Mouse (Mus musculus) cerebellum, adult 9-10 months (tissue): ENCODE measurements at regions not wholly inside any gene's neighbourhood (a gene's known extent, or its start where the extent isn't known, plus 50 kb on each side); places are given as distances from the start of the nearest gene placed in this dataset.

ENCODE experiments used
- DNase-seq: peaks from one replicate; pipeline ENCODE4 v3.0.0; 2022

DNA sequence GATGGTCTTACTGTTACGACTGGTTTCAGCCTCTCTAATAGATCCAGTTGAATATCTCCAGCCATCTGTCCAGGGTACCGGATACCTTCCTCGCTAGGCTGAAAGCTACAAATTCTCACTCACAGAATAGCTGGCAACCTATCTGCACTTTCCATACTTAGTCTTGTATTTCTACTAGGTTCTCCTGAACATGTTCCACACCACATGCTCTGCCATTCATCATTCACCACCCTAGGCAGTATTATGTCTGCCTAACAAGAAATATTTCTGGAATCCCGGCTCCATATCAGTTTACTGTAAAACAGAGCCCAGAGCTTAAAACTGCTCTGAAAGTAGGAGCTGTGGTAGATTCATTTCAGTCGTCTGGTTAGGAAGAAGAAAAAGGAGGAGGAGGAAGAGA is 1224.5 kb upstream of the Lrrc6 start:
- no peak for DNase-seq

DNA sequence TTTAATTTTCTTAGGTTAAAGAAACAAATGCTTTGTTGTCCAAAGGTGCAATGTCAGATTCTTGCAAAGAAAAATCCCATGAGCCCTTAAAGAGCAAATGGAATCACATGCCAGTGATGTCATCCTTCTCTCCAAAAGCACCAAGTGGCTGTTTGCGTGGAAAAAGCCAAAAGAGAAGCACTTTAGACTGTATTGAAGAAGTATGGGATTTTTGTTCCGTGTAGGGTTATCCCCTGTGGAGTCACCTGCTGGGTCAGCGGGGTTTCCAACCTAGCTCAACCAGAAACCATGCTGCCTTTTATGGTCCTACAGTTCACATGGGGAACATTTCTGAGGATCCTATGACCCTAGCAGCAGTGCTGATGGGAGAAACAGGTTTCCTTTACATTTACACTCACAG is 1213.5 kb upstream of the Lrrc6 start:
- no peak for DNase-seq

DNA sequence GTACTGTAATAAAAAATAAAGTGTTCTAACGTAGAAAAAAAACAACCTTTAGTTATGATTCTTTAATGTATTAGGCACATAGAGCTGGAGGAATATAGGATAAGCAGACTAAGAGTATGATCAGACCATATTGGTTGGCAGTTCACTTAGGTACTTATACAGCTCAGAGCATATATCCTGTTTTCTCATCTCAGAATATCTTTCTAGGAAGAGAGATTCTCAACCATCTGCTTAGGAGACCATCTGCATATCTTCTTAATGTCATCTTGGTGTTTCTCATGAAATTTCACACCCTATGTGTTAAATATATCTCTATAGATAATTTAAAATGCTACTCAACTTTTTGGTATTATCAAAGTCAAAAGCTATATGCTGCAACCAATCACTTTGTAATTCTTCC is 1185.4 kb upstream of the Lrrc6 start:
- no peak for DNase-seq

DNA sequence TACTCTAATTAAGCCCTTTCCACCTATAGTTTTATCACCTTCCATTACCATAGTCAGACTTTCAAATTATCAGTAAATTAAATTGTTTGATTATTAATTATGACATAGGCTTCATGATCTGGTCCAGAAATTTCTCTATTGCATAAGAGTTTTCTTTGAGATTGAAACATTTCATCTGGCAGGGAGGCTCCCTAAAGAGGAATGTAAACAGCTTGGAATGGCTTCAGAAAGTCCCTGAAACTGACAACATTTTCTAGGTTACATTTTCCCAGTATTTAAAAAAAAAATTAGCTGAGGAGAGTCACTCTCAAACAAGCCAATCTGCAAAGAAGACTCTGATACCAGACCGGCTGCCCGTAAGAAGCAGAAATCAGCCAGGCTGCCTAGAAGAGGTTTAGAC is 1172.6 kb upstream of the Lrrc6 start:
- DNase-seq = no peak

DNA sequence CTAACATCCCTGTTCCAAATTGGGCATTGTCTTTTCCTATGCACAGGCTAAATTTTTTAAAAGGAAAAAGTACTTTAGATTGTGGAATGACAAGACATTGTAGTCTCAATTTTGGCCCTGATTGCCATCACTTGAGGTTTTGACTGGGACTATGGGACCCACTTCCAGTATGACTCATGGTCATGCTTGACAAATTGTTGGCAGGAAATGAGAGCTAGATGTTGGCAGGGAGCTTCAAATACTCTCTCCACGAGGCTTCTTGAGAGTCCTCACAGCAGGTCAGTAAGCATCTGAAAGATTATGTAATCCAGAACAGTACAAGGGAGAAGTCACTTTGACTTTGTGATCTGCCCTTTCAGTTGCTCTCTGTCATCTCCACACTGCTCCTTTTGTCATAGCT is 1135.4 kb upstream of the Lrrc6 start:
- peak; percentile 7 for DNase-seq

DNA sequence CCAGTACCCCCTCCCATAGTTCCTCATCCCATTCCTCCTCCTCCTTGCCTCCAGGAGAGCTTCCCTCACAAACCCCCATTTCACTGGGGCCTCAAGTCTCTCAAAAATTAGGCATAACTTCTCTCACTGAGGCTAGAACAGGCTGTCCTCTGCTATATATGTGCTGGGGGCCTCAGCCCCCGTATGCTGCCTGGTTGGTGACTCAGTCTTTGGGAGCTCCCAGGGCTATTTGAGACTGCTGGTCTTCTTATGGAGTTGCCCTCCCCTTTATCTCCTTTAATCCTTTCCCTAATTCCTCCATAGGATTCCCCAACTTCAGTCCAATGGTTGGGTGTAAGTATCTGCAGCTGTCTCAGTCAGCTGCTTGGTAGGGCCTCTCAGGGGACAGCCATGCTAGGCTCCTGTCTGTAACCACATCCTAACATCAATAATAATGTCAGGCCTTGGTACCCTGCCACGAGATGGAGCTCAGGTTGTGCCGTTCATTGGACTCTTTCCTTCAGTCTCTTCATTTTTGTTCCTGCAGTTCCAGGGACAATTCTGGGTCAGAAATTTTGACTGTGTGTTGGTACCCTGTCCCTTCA is 1126.1 kb upstream of the Lrrc6 start:
- no peak for DNase-seq

DNA sequence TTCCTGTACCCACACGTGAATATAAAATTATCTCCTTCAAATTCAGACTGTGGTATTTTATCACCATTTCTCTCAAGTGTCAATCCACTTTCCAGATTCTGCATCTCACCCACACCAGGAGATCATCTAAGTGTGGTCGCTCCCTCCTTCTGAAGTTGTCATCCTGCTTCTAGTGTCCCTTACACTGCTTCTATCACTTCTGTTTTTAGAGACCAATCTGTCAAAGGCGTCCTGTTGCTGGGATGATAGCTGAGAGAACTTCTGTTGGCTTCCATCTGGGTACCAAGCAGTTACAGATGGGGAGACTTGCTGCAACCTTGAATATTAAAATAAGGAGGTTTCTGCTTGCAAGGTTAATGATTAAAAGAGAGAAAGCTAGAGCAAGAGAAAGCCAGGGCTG is 1111.2 kb upstream of the Lrrc6 start:
- DNase-seq = no peak

DNA sequence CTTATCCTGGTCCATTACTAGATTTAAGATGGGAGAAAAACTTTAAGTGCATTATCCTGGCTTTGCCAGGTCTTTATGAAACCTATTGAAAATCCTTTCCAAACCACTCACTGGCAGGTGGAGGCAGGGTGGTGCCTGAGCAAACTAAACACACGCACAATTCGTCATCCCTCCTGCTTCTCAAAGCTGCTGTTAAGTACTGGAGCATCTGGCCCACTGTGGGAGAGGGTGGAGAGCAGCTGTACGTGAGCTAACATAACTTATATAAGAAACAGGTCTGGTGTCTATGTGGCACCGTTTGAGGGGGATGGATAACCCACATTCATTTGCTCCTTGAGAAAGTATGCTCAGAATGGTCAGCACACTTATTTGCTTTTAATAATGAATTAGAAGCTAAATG is 1097.7 kb upstream of the Lrrc6 start:
- no peak for DNase-seq

DNA sequence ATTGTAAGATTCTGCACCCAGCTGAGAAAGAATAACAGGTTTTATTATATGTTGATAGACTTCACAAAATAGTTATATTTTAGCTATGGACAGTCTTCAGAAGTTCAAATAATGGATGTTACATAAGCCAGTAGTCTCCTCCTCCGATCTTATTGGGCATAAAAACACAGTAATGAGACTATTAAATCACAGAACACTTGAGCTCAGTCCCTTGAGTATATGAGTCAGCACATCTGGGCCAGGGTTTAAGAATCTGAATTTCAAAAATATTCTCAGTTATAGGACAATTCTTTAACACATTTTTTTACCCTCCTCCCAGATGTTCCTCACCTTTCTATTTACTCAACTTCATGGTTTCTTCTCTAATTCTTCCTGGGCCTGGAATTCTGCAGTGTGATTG is 1075.9 kb upstream of the Lrrc6 start:
- no peak for DNase-seq

DNA sequence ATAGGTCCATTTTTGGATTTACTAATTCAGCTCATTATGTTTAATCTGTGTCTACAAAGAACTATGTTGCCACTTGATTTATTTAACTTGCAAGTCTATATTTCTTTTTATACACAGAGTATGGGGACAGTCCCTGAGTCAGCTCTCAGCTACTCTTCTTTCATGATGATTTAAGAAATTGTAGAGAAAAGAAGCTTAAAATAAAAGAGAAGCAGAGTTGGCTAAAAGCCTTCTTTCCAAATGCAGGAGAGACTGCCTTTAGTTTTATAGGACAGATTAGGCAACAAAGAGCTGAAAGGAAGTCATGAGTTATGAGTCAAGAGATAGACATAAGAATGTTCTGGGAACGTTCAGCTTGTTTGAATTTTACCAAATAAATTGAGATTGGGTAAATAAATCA is 1070.9 kb upstream of the Lrrc6 start:
- no peak for DNase-seq

DNA sequence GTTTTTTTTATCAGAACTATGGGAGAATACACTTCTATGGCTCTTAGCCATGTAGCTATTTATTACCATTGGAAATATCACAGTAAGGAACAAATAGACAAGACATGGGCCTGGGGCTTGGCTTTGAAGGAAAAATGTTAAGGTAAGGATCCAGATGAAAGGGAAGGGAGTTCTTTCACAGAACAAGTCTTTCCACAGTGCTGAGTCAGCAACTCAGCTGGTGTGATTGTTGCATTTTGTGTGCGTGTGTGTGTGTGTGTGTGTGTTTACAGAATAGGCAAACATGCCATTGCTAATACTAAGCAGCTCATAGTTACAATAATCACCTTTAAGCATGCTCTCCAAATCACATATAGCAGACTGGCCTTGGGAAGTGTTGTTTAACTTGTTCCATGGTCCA is 1056.6 kb upstream of the Lrrc6 start:
- no peak for DNase-seq

DNA sequence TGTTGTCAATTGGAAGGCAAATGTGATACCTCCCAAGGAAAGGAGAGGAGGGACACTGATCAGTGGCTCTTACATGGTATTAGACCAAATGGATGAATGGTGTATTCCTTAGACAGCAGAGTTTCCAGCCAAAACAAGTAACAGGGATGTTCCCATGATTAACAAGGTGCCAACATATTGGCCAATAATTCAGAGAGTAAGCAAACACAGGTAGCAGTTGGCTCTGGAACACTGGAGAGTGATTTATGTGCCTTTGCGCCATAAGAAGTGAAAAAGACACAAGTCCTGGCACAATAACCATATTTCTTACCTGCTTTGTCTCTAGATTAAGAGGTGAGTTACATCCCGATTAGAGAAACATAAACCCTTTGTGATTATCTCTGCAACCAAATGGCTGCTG is 1051.2 kb upstream of the Lrrc6 start:
- DNase-seq = no peak

DNA sequence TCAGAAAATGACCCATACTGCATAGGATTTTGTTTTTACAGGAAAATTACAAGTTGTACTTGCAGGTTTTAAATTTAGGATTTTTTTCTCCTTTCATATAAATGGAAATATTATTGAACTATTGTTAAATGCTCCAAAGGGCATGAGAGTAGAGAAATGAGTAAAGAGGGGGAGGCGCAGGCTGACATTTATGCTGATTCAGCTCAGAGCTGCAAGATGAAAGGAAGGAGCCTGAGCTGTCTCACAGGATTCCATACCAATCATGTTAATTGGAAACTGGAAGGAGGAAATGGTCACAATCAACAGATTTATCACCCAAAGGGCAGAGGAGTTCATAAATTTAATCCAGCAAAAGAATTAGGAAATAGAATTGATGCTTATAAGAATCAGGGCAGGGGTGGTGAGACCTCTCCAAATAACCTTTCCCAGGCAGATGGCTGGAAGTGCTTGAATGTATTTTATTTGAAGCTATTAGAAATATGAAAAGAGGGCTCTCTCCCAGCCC is 1046.2 kb upstream of the Lrrc6 start:
- no peak for DNase-seq

DNA sequence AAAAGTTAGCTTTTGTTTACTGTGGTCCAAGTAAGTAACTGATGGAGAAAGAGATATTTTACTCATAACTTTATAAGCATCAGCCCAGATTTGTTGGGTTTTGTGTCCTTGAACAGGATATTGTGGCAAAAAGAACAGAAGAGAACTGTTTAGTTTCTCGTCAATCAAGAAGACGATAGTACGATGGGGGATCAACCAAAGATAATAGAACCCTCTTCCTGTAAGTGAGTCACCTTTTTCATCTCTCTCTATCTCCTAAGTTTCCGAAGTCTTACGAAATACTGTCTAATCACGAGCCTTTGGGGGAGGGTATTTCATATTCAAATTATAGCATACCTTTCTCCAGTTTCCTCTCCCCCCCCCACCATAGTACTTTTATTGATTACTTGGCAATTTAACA is 1045.0 kb upstream of the Lrrc6 start:
- DNase-seq = no peak

DNA sequence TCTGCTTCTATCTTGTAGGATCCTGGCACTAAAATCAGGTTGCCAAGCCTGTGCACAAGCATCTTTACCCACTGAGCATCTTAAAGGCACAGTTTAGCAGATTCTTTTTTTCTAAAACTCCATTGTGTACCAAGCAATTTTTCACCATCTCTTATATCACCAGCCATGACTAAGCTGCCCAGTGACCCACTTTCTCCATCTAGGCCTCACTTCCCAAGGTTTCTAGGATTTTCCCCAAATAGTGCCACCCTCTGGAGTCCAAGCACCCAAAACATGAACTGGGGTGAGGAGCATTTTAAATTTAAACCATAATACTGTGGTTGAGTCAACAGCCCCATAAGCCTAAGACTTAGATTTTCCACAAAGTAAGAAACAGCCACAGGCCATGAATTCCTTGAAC is 1013.0 kb upstream of the Lrrc6 start:
- DNase-seq = no peak

DNA sequence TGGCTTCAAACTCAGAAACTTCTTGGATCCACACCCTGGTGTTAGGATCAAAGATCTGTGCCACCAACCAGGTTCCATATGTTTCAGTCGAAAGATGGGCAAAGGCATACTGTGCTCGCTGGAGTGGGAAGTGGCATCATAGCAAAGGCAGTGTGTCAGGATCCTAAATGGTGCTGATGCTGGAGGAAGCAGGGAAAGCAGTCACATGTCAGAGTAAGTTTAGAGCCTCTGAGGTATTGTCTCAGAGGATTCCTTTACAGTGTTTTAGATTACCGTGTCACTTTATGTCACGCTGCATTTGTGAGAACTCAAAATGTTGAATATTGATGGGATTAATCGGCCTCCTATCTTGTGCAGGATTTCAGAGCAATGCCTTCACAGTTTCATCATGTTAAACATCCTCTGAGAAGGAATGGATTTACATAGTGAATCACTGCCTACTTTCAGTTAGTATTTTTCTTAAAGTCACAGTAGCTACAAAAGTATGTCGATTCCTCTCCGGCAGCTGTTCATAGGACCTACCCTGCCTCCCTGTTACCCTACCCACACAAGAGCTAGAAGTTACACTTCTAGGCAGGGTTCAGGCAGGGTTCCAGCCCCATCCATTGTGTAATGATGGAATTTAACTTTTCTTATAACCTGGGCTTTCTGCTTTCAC is 994.4 kb upstream of the Lrrc6 start:
- DNase-seq = no peak

DNA sequence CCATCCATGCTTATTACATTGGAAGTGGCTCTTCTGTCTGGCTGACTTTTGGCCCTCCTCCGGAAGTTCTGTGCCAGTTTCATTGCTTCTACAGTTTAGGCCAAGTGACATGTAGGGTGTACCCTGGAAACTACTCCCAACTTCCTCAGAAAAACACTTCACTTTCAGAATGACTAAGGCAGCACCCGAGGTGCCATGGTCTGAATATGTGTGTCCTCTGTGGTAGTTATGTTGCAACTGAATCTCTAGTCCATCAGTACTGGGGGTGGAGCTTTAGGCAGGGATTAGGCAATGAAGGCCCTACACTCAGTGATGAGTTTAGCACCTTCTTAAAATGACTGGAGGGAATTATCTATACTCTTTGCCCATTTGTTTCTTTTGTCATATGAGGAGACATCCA is 981.0 kb upstream of the Lrrc6 start:
- DNase-seq = no peak

DNA sequence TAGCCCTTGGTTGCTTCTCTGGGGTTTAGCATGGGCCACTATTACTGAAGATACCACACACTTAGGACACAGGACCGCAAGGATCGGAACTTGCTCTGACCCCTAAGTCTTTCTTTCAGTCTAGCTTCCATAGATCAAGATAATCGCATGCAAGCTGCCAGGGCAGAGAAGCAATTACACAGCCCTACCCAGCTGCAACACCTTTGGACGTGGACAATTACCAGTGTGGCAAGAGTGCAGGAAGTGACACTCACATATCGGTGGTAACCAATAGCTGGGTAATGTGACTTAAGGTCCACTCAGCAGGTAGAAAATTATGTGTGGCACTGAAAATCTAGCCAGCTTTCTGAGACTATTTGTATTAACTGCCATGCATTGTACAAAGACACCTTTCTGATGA is 973.6 kb upstream of the Lrrc6 start:
- DNase-seq = no peak

DNA sequence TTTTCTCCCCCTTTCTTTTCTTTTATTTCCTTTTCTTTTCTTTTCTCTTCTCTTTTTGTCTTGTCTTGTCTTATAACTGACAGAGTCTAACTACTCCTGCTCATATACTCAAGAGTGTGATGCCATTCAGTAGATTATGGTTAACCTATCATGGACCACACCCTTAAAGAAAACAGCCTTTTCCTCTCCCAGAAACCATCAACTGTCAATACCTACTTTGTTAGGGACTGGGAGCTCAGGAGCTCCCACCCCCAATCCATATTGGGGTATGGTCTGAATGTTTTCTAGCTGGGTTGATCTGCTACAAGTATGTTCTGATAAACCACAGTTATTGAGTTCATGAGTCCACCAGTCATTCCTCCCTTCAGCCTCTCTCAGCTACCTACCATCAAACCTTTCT is 972.3 kb upstream of the Lrrc6 start:
- no peak for DNase-seq

DNA sequence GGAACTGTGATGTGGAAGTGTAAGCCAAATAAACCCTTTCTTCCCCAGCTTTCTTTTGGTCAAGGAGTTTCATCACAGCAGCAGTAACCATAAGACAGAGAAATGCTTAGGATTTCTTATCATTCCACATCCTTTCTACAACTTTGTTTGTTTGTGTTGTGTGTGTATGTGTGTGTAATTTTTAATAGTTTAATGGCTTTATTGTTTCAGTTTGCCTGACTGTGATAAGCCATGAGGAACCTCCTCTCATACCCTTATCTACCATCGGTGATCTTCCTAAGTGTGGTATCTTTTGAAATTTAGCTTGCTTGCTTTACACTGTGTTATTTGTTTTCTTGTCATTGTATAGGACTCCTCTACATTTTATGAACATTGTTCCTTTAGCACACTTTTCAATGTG is 970.6 kb upstream of the Lrrc6 start:
- DNase-seq = no peak

DNA sequence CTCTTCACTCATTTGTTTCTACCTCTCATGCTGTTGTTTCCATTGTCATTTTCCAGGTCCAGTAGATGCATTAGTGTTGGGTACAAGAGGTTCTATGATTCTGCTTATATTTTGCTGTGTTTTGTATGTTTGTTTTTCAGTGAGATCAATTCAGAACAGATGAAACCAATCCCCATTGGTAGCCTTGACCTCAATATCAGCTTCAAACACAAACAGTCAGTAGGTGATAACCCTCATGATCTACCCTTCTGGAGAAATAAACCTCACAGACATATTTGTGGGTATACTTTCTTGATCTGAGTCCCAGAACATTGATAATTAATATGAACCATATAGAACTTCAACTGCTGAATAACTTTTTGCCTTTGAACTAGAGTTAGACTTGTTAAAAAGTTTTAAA is 969.3 kb upstream of the Lrrc6 start:
- no peak for DNase-seq

DNA sequence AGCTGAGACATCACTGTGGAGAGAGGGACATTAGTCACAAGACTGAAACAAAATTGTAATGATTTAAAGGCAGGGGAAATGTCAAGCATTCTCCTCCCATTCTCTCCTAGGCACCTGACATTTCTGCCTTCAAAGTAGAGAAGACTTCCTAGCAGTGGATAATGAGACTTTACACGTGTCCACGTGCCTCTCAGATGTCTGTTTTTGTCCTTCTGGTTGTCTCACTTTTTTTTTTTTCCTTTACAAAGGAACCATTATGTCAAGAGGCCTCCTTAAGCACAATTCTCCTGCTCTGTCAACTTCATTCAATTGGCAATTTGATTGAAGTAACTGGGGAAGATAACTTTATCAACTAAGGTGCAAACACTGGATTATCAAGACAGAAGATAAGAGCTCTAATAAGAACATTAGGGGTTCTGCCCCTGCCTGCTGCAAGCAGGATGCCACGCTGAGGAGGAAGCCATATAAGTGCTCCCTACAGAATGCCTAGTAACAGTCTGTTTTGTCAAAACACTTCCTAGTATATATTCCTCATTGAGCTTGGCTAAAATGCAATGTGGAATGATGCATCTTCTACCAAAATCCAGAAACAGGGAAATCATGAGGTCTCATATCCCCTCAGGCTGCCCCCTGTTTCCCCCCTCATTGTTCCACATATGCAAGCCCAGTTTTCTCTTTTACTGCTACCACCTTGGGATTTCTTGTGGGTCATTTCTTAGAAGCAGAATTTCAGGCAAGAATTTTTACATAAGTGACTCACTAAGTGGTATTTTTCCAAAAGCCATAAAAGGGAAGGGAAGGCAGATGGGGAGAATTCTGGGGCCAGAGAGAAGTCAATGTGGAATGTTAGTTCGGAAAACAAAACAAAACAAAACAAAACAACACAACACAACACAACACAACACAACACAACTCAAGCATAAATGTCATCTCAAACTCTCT is 967.0 kb upstream of the Lrrc6 start:
- DNase-seq = no peak

DNA sequence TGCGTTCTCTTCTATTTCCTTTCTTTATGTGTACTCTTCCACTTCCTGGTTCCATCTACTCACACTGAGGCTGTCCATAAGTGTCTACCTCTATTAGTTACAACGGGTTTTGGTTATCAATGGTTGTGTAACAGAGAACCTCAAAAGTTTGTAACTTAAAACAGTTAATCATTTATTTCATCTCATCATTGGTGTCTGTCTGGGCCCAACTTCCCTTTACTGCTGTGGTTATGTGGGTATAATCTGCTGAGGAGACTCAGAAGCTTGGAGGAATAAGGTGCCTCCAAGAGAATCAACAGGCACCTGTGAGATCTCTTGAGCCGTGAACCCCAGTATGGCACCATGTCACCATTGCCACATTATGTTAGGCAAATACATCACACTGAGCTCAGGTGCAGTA is 962.2 kb upstream of the Lrrc6 start:
- no peak for DNase-seq

DNA sequence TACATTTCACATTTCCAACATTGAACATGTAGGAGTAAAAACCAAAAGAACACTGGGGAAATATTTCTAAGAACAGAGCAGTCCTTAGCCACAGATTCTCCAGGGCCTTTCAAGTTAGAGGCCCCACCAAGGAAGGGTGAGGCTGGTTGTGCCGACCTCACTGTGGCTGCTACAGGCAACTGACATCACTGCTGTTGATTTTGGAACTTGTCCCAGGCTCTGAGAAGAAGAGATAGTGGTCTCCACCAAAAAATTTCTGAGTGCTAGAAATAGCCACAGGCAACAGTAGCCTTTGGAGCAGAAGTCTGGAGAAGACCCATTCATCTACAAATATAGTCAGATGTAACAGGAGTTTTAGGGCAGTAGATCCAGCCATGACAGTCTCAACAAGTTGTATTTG is 959.7 kb upstream of the Lrrc6 start:
- DNase-seq = no peak
